Comparison of ENCODE assay signal across 22 mouse cellular contexts in genomic region chr10:12930351-12930905, GRCm38 (mm10). TPM values are rescaled to one million over a fixed set of nuclear protein-coding genes. Genes with fewer than 3 reads are reported as not detected.
A peak's percentile ranks its signal among the peaks of the same experiment; 100 is the strongest.
DNase-seq lines count a peak whose midpoint lies in the region; ATAC-seq and TF ChIP-seq lines count a peak whose summit lies in the region.
"Had no signal": no experiment of that assay in that cellular context is flagged by ENCODE, and none has a peak within 500 bp of the region (broad histone marks: within the 10 kb centered on the region; RNA-seq: fewer than 3 reads in every experiment).

No protein-coding gene starts in this region.

- no peaks in the 10 kb centered on the region for H3K36me3 ChIP-seq in intestine, embryonic 14.5 days (ENCODE audit: control insufficient read depth, insufficient read depth, low read length)
- no peaks in the 10 kb centered on the region for H3K36me3 ChIP-seq in intestine, postnatal 0 days (ENCODE audit: control insufficient read depth, insufficient read depth)
- no peaks in the 10 kb centered on the region for H3K36me3 ChIP-seq in forebrain, embryonic 15.5 days
- H3K36me3 ChIP-seq: embryonic facial prominence, embryonic 15.5 days; heart, embryonic 10.5 days; hindbrain, embryonic 12.5 days; hindbrain, embryonic 15.5 days had no signal

- 44% methylated on average over 6 of the region's 6 CpGs for WGBS in intestine, embryonic 14.5 days
- 54% methylated on average over 6 of the region's 6 CpGs for WGBS in intestine, postnatal 0 days
- WGBS in bone marrow, adult 2 months, result 43% methylated on average over 6 of the region's 6 CpGs
- 34% methylated on average over 5 of the region's 6 CpGs for WGBS in forebrain, embryonic 15.5 days

- ATAC-seq in intestine, embryonic 14.5 days (replicated peaks; ENCODE audit: low FRiP score, low TSS enrichment, low read depth), result no peak
- ATAC-seq in intestine, postnatal 0 days, result no peak
- no peak for ATAC-seq in forebrain, embryonic 15.5 days (replicated peaks)
- ATAC-seq: forebrain, embryonic 14.5 days; intestine, embryonic 16.5 days; Patski had no signal

- no peaks in the 10 kb centered on the region for H3K4me1 ChIP-seq in intestine, embryonic 14.5 days (replicated peaks; ENCODE audit: control insufficient read depth, insufficient read depth, low read length)
- H3K4me1 ChIP-seq in intestine, postnatal 0 days (replicated peaks; ENCODE audit: control insufficient read depth, insufficient read depth, low read length), result no peaks in the 10 kb centered on the region
- H3K4me1 ChIP-seq in bone marrow, adult 2 months (ENCODE audit: control insufficient read depth, insufficient read depth, low read length), result no peaks in the 10 kb centered on the region; the same call in 1 of the 2 replicates
- H3K4me1 ChIP-seq in forebrain, embryonic 15.5 days, result no peaks in the 10 kb centered on the region
- H3K4me1 ChIP-seq: hindbrain, embryonic 12.5 days; hindbrain, embryonic 15.5 days had no signal

- no peak overlapping the region for H3K4me3 ChIP-seq in intestine, embryonic 14.5 days (ENCODE audit: low read depth, low read length)
- H3K4me3 ChIP-seq in intestine, postnatal 0 days (ENCODE audit: low read depth, low read length), result no peak overlapping the region
- H3K4me3 ChIP-seq in bone marrow, adult 2 months (replicated peaks; ENCODE audit: control insufficient read depth, low read depth, low read length), result no peak overlapping the region
- no peak overlapping the region for H3K4me3 ChIP-seq in forebrain, embryonic 15.5 days
- H3K4me3 ChIP-seq: embryonic facial prominence, embryonic 15.5 days; heart, embryonic 10.5 days; hindbrain, embryonic 12.5 days; hindbrain, embryonic 15.5 days had no signal

- no peak overlapping the region for H3K9ac ChIP-seq in intestine, embryonic 14.5 days (ENCODE audit: low read length)
- H3K9ac ChIP-seq in intestine, postnatal 0 days (ENCODE audit: low read depth, low read length), result no peak overlapping the region
- no peak overlapping the region for H3K9ac ChIP-seq in forebrain, embryonic 15.5 days (replicated peaks)
- H3K9ac ChIP-seq: embryonic facial prominence, embryonic 15.5 days; hindbrain, embryonic 12.5 days; hindbrain, embryonic 15.5 days had no signal

- no peak for TF ChIP-seq POLR2A in bone marrow, adult 2 months (IDR thresholded peaks at IDR 0.05; ENCODE audit: borderline replicate concordance, control insufficient read depth, low read depth, low read length)

- H3K27me3 ChIP-seq in intestine, embryonic 14.5 days (replicated peaks; ENCODE audit: control insufficient read depth, insufficient read depth, low read length), result no peaks in the 10 kb centered on the region
- no peaks in the 10 kb centered on the region for H3K27me3 ChIP-seq in intestine, postnatal 0 days (replicated peaks; ENCODE audit: control insufficient read depth, insufficient read depth, low read length)
- no peaks in the 10 kb centered on the region for H3K27me3 ChIP-seq in forebrain, embryonic 15.5 days
- H3K27me3 ChIP-seq: embryonic facial prominence, embryonic 15.5 days; hindbrain, embryonic 12.5 days; hindbrain, embryonic 15.5 days; Patski had no signal

- TF ChIP-seq CTCF in intestine, postnatal 0 days (IDR thresholded peaks at IDR 0.05; ENCODE audit: low read depth), result no peak
- TF ChIP-seq CTCF in bone marrow, adult 2 months (IDR thresholded peaks at IDR 0.05; ENCODE audit: control insufficient read depth, insufficient read depth, low read length), result no peak

- no peaks in the 10 kb centered on the region; the same call in 1 of the 2 replicates for H3K9me3 ChIP-seq in intestine, embryonic 14.5 days (ENCODE audit: control insufficient read depth, low read length)
- no peaks in the 10 kb centered on the region for H3K9me3 ChIP-seq in intestine, postnatal 0 days (ENCODE audit: control insufficient read depth)
- no peaks in the 10 kb centered on the region for H3K9me3 ChIP-seq in forebrain, embryonic 15.5 days
- H3K9me3 ChIP-seq: embryonic facial prominence, embryonic 15.5 days; heart, embryonic 10.5 days; hindbrain, embryonic 12.5 days; hindbrain, embryonic 15.5 days had no signal

- H3K27ac ChIP-seq in intestine, embryonic 14.5 days (ENCODE audit: low read depth), result no peak overlapping the region
- no peak overlapping the region for H3K27ac ChIP-seq in intestine, postnatal 0 days (ENCODE audit: low read depth, low read length)
- H3K27ac ChIP-seq in bone marrow, adult 2 months (ENCODE audit: control insufficient read depth, insufficient read depth, low read depth, low read length, poor library complexity), result peak overlapping the region; percentile 61; the same call in 1 of the 2 replicates
- no peak overlapping the region for H3K27ac ChIP-seq in forebrain, embryonic 15.5 days (replicated peaks)
- H3K27ac ChIP-seq: heart, embryonic 10.5 days; hindbrain, embryonic 12.5 days; hindbrain, embryonic 15.5 days had no signal

- peak; percentile 12 for DNase-seq in intestine, embryonic 14.5 days (ENCODE audit: low spot score)
- peak; percentile 15 for DNase-seq in CD4-positive helper T cell, adult 2 months (ENCODE audit: low read depth, low spot score)
- no peak for DNase-seq in adrenal gland, adult 8-10 months
- DNase-seq: adrenal gland, adult 2 months; adrenal gland, postnatal 25 days; cerebellum, adult 2 months; cerebellum, adult 9-11 months; cerebellum, postnatal 25 days; embryo, embryonic 11 days; gastrocnemius, postnatal 25 days; heart, adult 18-20 months; kidney, adult 2 months had no signal

- no peak overlapping the region for H3K4me2 ChIP-seq in intestine, embryonic 14.5 days (ENCODE audit: low read length)
- H3K4me2 ChIP-seq in intestine, postnatal 0 days (replicated peaks; ENCODE audit: low read depth), result no peak overlapping the region
- H3K4me2 ChIP-seq in forebrain, embryonic 15.5 days (replicated peaks), result no peak overlapping the region
- H3K4me2 ChIP-seq: embryonic facial prominence, embryonic 15.5 days; hindbrain, embryonic 12.5 days; hindbrain, embryonic 15.5 days had no signal

RNA-seq across cellular contexts. Expression of gene Stx11, which starts 33.7 kb away (rescaled TPM):
- 1.9 and 3.2 TPM in 2 replicates for polyA plus RNA-seq in intestine, embryonic 14.5 days (2014; fragmentation: Nextera tagmentation; extraction: Ambion mirVana)
- 0.67 and 1.0 TPM in 2 replicates for polyA plus RNA-seq in intestine, postnatal 0 days (2015; fragmentation: Nextera tagmentation; extraction: Ambion mirVana)
- 13.2 and 28.8 TPM in 2 replicates for polyA plus RNA-seq in bone marrow, adult 2 months (2011; ENCODE audit: insufficient read depth, insufficient read length, low replicate concordance, missing spikeins)
- total RNA-seq in adrenal gland, adult 8-10 months (2022), result 10 to 100 TPM in 1 of 4 experiments, 1 to 10 TPM in 3; 7.7 to 10.2 (median 8.5) TPM
- 0.69 and 0.91 TPM in 2 replicates for polyA plus RNA-seq in forebrain, embryonic 15.5 days (2015; fragmentation: Nextera tagmentation; extraction: Ambion mirVana)
